Mouse (Mus musculus): ENCODE results near the gene Pafah1b3. TPM values are rescaled to one million over a fixed set of nuclear protein-coding genes. Genes with fewer than 3 reads are reported as not detected.
A peak's percentile ranks its signal among the peaks of the same experiment; 100 is the strongest.

Gene Pafah1b3
- polyA plus RNA-seq, 1 experiment from 2014 or later, result 157 TPM

GRCm38 (mm10) chr7:25317446-25317999 is 19.7 kb upstream of the Pafah1b3 start:
- no peak for ATAC-seq
- ChIA-PET CTCF (interaction anchor here (1.7 to 2.2 kb wide), 4 partner anchors 16 to 85 kb away, joined by 8 to 17 read pairs (median 14); partner anchors contain the start of genes Pafah1b3 and Prr19), POLR2A (interaction anchor here (0.6 to 1.0 kb wide), 3 partner anchors 8 to 69 kb away, joined by 3 to 5 read pairs (median 4); no protein-coding TSS in a partner anchor)
- TF ChIP-seq CTCF (IDR thresholded peaks at IDR 0.05), result no peak
- H3K27me3 ChIP-seq, result no peaks in the 10 kb centered on the region
- DNase-seq (ENCODE audit: low read depth, low spot score), result no peak
- in situ Hi-C loops (cut with MboI; ENCODE audit: low pct_unique_long_range_greater_than_20kb), result no loop called here

GRCm38 (mm10) chr7:25316532-25317445 is 19.0 kb upstream of the Pafah1b3 start, which contains the start of gene Megf8:
Gene Megf8 (plus strand): TSS chr7:25317164.
- CTCF ChIA-PET, result interaction anchor here (0.6 to 2.2 kb wide), 24 partner anchors 11 to 99 kb away, joined by 3 to 17 read pairs (median 5); partner anchors contain the start of genes Cic, Gsk3a, Pafah1b3 and Prr19
- peak; percentile 95 for ATAC-seq
- DNase-seq (ENCODE audit: low read depth, low spot score), result peak; percentile 99
- POLR2A ChIA-PET, result interaction anchor here (1.0 to 1.1 kb wide), 2 partner anchors 19 to 37 kb away, joined by 3 to 4 read pairs; no protein-coding TSS in a partner anchor
- no peak for TF ChIP-seq CTCF (IDR thresholded peaks at IDR 0.05)
- no peaks in the 10 kb centered on the region for H3K27me3 ChIP-seq
- in situ Hi-C loops (cut with MboI; ENCODE audit: low pct_unique_long_range_greater_than_20kb), result no loop called here

- no peak for TF ChIP-seq CTCF (IDR thresholded peaks at IDR 0.05)
- in situ Hi-C loops (cut with MboI; ENCODE audit: low pct_unique_long_range_greater_than_20kb), result no loop called here
- ChIA-PET CTCF (interaction anchor here (1.1 to 2.2 kb wide), 14 partner anchors 9 to 87 kb away, joined by 3 to 17 read pairs (median 7); partner anchors contain the start of genes Cic, Pafah1b3, Prr19 and Tmem145), POLR2A (no interaction called here)
- H3K27me3 ChIP-seq, result no peaks in the 10 kb centered on the region
- no peak for DNase-seq (ENCODE audit: low read depth, low spot score)
- no peak for ATAC-seq
These were observed 17.7 kb upstream of the Pafah1b3 start for GRCm38 (mm10) chr7:25315306-25316041.

- in situ Hi-C loops (cut with MboI; ENCODE audit: low pct_unique_long_range_greater_than_20kb), result loop anchor here (5.0 kb wide), 1 partner anchor 72 kb away; no protein-coding TSS in a partner anchor
- H3K27me3 ChIP-seq, result no peaks in the 10 kb centered on the region
- POLR2A ChIA-PET, result interaction anchor here (1.9 kb wide), 1 partner anchor 35 kb away, joined by 4 read pairs; no protein-coding TSS in a partner anchor
- CTCF ChIA-PET, result no interaction called here
- no peak for ATAC-seq
- no peak for DNase-seq (ENCODE audit: low read depth, low spot score)
- no peak for TF ChIP-seq CTCF (IDR thresholded peaks at IDR 0.05)
These were observed 17.0 kb upstream of the Pafah1b3 start for GRCm38 (mm10) chr7:25314606-25315305.

- POLR2A ChIA-PET, result interaction anchor here (1.9 kb wide), 1 partner anchor 34 kb away, joined by 4 read pairs; no protein-coding TSS in a partner anchor
- ATAC-seq (no peak), DNase-seq (ENCODE audit: low read depth, low spot score) (no peak)
- TF ChIP-seq CTCF (IDR thresholded peaks at IDR 0.05), result no peak
- CTCF ChIA-PET, result interaction anchor here (1.1 to 1.8 kb wide), 5 partner anchors 10 to 73 kb away, joined by 3 to 8 read pairs (median 3); partner anchors contain the start of gene Pafah1b3
- H3K27me3 ChIP-seq, result no peaks in the 10 kb centered on the region
- in situ Hi-C loops (cut with MboI; ENCODE audit: low pct_unique_long_range_greater_than_20kb), result loop anchor here (5.0 kb wide), 1 partner anchor 71 kb away; no protein-coding TSS in a partner anchor
These were observed 15.5 kb upstream of the Pafah1b3 start for GRCm38 (mm10) chr7:25313325-25313724.

GRCm38 (mm10) chr7:25311193-25311592 is 13.4 kb upstream of the Pafah1b3 start:
- ChIA-PET CTCF (interaction anchor here (1.2 to 2.0 kb wide), 4 partner anchors 13 to 91 kb away, joined by 3 to 11 read pairs (median 3); partner anchors contain the start of gene Pafah1b3), POLR2A (interaction anchor here (1.0 kb wide), 1 partner anchor 13 kb away, joined by 3 read pairs; the partner anchor contains the start of gene Pafah1b3)
- DNase-seq (ENCODE audit: low read depth, low spot score) (no peak), ATAC-seq (no peak)
- in situ Hi-C loops (cut with MboI; ENCODE audit: low pct_unique_long_range_greater_than_20kb), result loop anchor here (5.0 kb wide), 1 partner anchor 69 kb away; no protein-coding TSS in a partner anchor
- no peak for TF ChIP-seq CTCF (IDR thresholded peaks at IDR 0.05)
- peaks cover 7% of the 10 kb centered on the region for H3K27me3 ChIP-seq

- ChIA-PET CTCF (interaction anchor here (1.1 kb wide), 1 partner anchor 8 kb away, joined by 3 read pairs; the partner anchor contains the start of gene Prr19), POLR2A (interaction anchor here (0.7 to 0.9 kb wide), 2 partner anchors 25 to 120 kb away, joined by 3 read pairs; no protein-coding TSS in a partner anchor)
- ATAC-seq (no peak), DNase-seq (ENCODE audit: low read depth, low spot score) (no peak)
- H3K27me3 ChIP-seq, result peaks cover 7% of the 10 kb centered on the region
- no peak for TF ChIP-seq CTCF (IDR thresholded peaks at IDR 0.05)
- in situ Hi-C loops (cut with MboI; ENCODE audit: low pct_unique_long_range_greater_than_20kb), result no loop called here
These were observed 11.6 kb upstream of the Pafah1b3 start for GRCm38 (mm10) chr7:25309425-25309824.

GRCm38 (mm10) chr7:25308702-25309318 is 11.0 kb upstream of the Pafah1b3 start:
- ATAC-seq (no peak), DNase-seq (ENCODE audit: low read depth, low spot score) (no peak)
- ChIA-PET POLR2A (no interaction called here), CTCF (no interaction called here)
- no peak for TF ChIP-seq CTCF (IDR thresholded peaks at IDR 0.05)
- in situ Hi-C loops (cut with MboI; ENCODE audit: low pct_unique_long_range_greater_than_20kb), result no loop called here
- H3K27me3 ChIP-seq, result peaks cover 12% of the 10 kb centered on the region

- ATAC-seq (no peak), DNase-seq (ENCODE audit: low read depth, low spot score) (no peak)
- ChIA-PET POLR2A (no interaction called here), CTCF (interaction anchor here (1.5 to 2.7 kb wide), 2 partner anchors 9 to 10 kb away, joined by 4 to 9 read pairs; partner anchors contain the start of genes Megf8 and Pafah1b3)
- H3K27me3 ChIP-seq, result peaks cover 12% of the 10 kb centered on the region
- in situ Hi-C loops (cut with MboI; ENCODE audit: low pct_unique_long_range_greater_than_20kb), result no loop called here
- no peak for TF ChIP-seq CTCF (IDR thresholded peaks at IDR 0.05)
These were observed 8.8 kb upstream of the Pafah1b3 start for GRCm38 (mm10) chr7:25306614-25306996.

Measured in Patski (cell line).